Mouse (Mus musculus): ENCODE measurements around the gene Smyd3. TPM values are rescaled to one million over a fixed set of nuclear protein-coding genes. Genes with fewer than 3 reads are reported as not detected.
A peak's percentile ranks its signal among the peaks of the same experiment; 100 is the strongest.

Gene Smyd3
- polyA plus RNA-seq, 1 experiment from 2014 or later = 24.0 TPM

DNA sequence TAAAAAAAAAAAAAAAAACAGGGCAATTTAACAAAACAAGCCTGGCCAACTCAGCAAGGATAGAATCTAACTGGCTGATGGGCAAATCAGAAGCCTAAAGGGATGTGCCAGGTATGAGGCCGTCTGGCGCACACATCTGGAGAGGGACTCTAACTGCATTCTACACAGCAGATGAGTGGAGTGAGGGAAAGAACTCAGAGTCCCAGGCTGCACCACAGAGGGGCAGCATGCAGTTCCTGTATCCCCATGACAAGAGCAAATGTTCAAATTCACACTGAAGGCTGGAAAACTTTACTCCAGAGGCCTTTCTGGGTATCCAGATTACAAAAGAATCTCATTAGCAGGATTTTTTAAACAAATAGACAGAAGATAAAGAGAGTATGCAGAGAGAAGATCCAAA lies 366.6 kb downstream of the Smyd3 start:
- Histone ChIP-seq H3K9ac (replicated peaks; ENCODE audit: low read depth, low read length) (no peak overlapping the region), H3K27ac (ENCODE audit: low read length) (peak overlapping the region; percentile 33; the same call in 1 of the 2 replicates), H3K4me1 (ENCODE audit: control insufficient read depth, insufficient read depth, low read length) (peaks cover 22% of the 10 kb centered on the region; the same call in 1 of the 2 replicates), H3K4me2 (replicated peaks; ENCODE audit: low read depth, low read length) (no peak overlapping the region), H3K36me3 (ENCODE audit: control insufficient read depth, insufficient read depth, low read length) (no peaks in the 10 kb centered on the region), H3K9me3 (ENCODE audit: control insufficient read depth, low read depth, low read length) (no peaks in the 10 kb centered on the region), H3K27me3 (ENCODE audit: control insufficient read depth, insufficient read depth, low read length) (no peaks in the 10 kb centered on the region), H3K4me3 (ENCODE audit: low read depth, low read length) (no peak overlapping the region)
- 74% methylated on average over 2 of the region's 2 CpGs for WGBS
- no peak for ATAC-seq (ENCODE audit: insufficient number of reproducible peaks, insufficient read depth, low FRiP score, low read depth)

DNA sequence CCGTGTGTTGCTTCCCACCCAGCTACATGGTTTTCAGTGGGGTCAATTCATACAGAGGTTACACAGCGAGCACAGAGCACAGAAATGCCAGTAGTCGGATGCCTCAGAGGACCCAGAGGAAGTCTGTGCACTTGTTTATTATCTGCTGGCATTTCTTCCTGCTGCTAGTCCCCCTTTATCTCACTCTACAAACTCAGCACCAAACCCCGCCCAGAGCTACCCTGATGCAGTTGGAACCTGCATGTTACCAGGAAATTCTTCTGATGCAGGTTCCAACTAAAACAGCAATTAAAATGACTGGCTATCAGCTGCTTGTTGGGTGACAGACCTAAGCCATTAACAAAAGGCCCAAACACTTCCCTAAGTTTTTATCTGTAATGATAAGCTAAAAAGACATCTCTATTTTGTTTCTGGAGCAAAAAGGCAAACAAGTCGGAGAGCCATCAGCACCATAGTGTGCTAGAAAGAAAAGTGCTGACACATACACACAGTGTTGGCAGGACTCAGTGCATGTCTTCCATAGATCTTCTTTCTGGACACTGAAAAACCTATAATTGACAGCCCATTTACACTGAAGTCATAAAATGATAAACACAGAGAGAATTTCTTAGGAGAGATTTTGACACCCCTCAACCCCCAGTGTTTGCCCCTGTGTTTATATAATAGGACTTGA lies 368.2 kb downstream of the Smyd3 start:
- no peak overlapping the region for H3K4me3 ChIP-seq (ENCODE audit: low read depth, low read length)
- H3K4me1 ChIP-seq (ENCODE audit: control insufficient read depth, insufficient read depth, low read length) = peaks cover 22% of the 10 kb centered on the region; the same call in 1 of the 2 replicates
- no peaks in the 10 kb centered on the region for H3K36me3 ChIP-seq (ENCODE audit: control insufficient read depth, insufficient read depth, low read length)
- H3K9me3 ChIP-seq (ENCODE audit: control insufficient read depth, low read depth, low read length) = no peaks in the 10 kb centered on the region
- 61% methylated on average over 5 of the region's 5 CpGs for WGBS
- no peak overlapping the region for H3K4me2 ChIP-seq (replicated peaks; ENCODE audit: low read depth, low read length)
- H3K27me3 ChIP-seq (ENCODE audit: control insufficient read depth, insufficient read depth, low read length) = no peaks in the 10 kb centered on the region
- no peak for ATAC-seq (ENCODE audit: insufficient number of reproducible peaks, insufficient read depth, low FRiP score, low read depth)
- H3K9ac ChIP-seq (replicated peaks; ENCODE audit: low read depth, low read length) = no peak overlapping the region
- H3K27ac ChIP-seq (ENCODE audit: low read length) = no peak overlapping the region

DNA sequence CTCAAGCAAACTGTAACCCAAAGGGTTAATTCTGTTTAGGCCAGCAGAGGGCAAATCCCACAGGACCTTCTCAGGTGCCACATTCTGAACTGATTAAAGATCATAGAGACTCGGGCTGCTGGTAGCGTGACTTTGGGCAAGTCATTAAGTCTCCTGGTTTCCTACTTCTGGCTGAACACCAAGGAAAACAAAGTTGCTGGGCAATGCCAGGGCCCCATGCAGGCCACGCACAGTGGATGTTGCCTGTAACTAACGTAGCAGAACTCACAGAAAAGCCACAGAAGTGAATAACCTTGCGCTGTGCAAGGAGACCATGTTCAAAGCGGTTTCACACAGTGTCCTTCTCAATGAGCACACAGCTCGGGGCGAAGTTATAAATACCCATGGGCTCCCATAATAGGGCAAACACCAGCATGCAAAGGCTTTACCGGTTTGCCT lies 371.1 kb downstream of the Smyd3 start:
- Histone ChIP-seq H3K4me2 (replicated peaks; ENCODE audit: low read depth, low read length) (no peak overlapping the region), H3K4me1 (ENCODE audit: control insufficient read depth, insufficient read depth, low read length) (peaks cover 18% of the 10 kb centered on the region)
- WGBS = 46% methylated on average over 9 of the region's 9 CpGs

DNA sequence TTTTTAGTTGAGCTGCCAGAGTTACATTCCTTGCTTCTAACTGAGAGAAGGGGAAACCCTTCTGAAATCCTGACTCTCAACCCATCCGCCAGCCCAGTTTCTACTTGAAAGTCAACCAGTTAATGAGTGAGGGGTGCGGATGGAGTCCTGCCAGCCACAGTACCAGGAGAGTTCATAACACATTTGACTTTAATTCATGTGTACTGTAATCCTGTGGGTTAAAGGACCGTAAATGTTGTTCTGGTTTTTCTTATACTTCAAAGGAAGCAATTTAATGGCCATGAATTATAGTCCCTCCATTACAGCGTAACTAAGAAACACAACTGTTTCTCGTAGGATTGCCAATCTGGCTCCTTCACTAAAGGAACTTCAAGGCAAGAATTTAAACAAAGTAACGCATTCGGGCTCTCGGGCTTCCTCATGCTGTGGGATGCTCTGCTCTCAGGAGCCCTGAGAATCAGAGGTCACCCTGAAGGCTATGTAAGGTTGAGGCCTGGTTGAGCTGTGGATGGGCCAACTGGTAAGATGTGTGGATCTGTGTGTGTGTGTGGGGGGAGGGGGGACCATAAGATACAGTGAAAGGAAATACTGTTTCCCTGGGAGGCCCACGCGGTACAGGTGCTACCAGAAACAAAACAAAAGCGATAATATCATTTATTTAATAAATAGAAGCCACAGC lies 374.5 kb downstream of the Smyd3 start:
- ATAC-seq (ENCODE audit: insufficient number of reproducible peaks, insufficient read depth, low FRiP score, low read depth) = no peak; the same call in 1 of the 2 replicates
- WGBS = 54% methylated on average over 11 of the region's 11 CpGs
- H3K4me1 ChIP-seq (ENCODE audit: control insufficient read depth, insufficient read depth, low read length) = peaks cover 22% of the 10 kb centered on the region
- no peaks in the 10 kb centered on the region for H3K9me3 ChIP-seq (ENCODE audit: control insufficient read depth, low read depth, low read length)
- no peak overlapping the region for H3K4me3 ChIP-seq (ENCODE audit: low read depth, low read length)
- H3K36me3 ChIP-seq (ENCODE audit: control insufficient read depth, insufficient read depth, low read length) = no peaks in the 10 kb centered on the region
- 0 out of 2 replicates have a peak overlapping the region, but pooled peaks have one; percentile 48 for H3K27ac ChIP-seq (ENCODE audit: low read length)
- H3K4me2 ChIP-seq (replicated peaks; ENCODE audit: low read depth, low read length) = no peak overlapping the region
- no peak overlapping the region for H3K9ac ChIP-seq (replicated peaks; ENCODE audit: low read depth, low read length)
- H3K27me3 ChIP-seq (ENCODE audit: control insufficient read depth, insufficient read depth, low read length) = no peaks in the 10 kb centered on the region

More for the DNA sequence above, 371.1 kb downstream of the Smyd3 start:
- Histone ChIP-seq H3K27me3 (ENCODE audit: control insufficient read depth, insufficient read depth, low read length) (no peaks in the 10 kb centered on the region), H3K9ac (replicated peaks; ENCODE audit: low read depth, low read length) (no peak overlapping the region), H3K36me3 (ENCODE audit: control insufficient read depth, insufficient read depth, low read length) (no peaks in the 10 kb centered on the region), H3K4me3 (ENCODE audit: low read depth, low read length) (no peak overlapping the region), H3K27ac (ENCODE audit: low read length) (peak overlapping the region; percentile 56; the same call in 1 of the 2 replicates), H3K9me3 (ENCODE audit: control insufficient read depth, low read depth, low read length) (no peaks in the 10 kb centered on the region)
- no peak for ATAC-seq (ENCODE audit: insufficient number of reproducible peaks, insufficient read depth, low FRiP score, low read depth)

DNA sequence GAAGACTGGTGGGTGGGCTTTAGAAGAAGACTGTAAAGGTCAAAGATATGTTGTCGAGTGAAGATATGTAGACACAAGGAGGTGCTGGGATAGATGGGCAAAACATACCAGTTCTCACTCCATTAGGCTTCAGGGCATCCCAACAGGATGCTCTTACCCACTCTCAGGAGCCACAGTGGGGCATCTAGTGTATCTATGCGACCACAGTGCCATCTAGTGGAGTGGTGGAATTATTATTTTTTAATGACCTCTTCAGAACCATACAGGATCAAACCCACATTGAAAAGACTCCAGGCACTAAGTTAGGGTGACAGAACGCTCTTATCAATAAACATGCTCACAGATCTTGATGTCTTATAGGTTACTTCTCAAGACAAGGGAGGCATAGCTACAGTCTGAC lies 375.7 kb downstream of the Smyd3 start:
- Histone ChIP-seq H3K27me3 (ENCODE audit: control insufficient read depth, insufficient read depth, low read length) (no peaks in the 10 kb centered on the region), H3K9ac (replicated peaks; ENCODE audit: low read depth, low read length) (no peak overlapping the region), H3K4me3 (ENCODE audit: low read depth, low read length) (no peak overlapping the region), H3K9me3 (ENCODE audit: control insufficient read depth, low read depth, low read length) (no peaks in the 10 kb centered on the region), H3K4me1 (ENCODE audit: control insufficient read depth, insufficient read depth, low read length) (peaks cover 19% of the 10 kb centered on the region), H3K36me3 (ENCODE audit: control insufficient read depth, insufficient read depth, low read length) (no peaks in the 10 kb centered on the region), H3K27ac (ENCODE audit: low read length) (no peak overlapping the region), H3K4me2 (replicated peaks; ENCODE audit: low read depth, low read length) (no peak overlapping the region)
- WGBS = 44% methylated on average over 3 of the region's 3 CpGs
- no peak for ATAC-seq (ENCODE audit: insufficient number of reproducible peaks, insufficient read depth, low FRiP score, low read depth)

DNA sequence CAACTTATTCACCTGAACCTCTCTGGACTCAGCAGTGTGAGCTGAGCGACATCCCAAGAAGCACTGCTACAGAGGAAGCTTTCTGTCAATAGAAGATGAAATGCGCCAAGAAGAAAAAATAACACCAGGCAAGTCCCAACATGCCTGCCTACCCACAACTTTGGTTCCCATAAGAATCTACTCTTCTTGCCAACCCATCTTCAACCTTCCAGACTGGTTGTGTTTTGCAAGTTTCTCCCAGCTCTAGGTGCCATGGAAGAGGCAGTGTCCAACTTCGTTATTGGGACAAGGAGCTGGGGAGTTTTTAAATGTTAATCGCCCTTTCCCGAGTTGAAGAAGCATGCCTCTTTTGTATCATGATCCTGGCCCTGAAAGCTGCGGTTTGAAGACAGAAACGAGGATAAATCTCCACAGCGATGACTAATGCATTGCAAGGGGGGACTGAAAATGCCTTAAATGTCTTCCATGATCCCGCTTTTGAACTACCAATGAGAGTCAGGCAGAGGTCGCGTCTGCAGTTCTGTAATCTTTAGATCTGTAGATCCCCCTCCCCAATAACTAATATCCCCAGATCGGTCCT lies 376.7 kb downstream of the Smyd3 start:
- 48% methylated on average over 12 of the region's 12 CpGs for WGBS
- H3K9me3 ChIP-seq (ENCODE audit: control insufficient read depth, low read depth, low read length) = no peaks in the 10 kb centered on the region
- H3K27ac ChIP-seq (ENCODE audit: low read length) = no peak overlapping the region; the same call in 1 of the 2 replicates
- no peak overlapping the region for H3K9ac ChIP-seq (replicated peaks; ENCODE audit: low read depth, low read length)
- no peaks in the 10 kb centered on the region for H3K27me3 ChIP-seq (ENCODE audit: control insufficient read depth, insufficient read depth, low read length)
- H3K4me3 ChIP-seq (ENCODE audit: low read depth, low read length) = no peak overlapping the region
- no peaks in the 10 kb centered on the region for H3K36me3 ChIP-seq (ENCODE audit: control insufficient read depth, insufficient read depth, low read length)
- ATAC-seq (ENCODE audit: insufficient number of reproducible peaks, insufficient read depth, low FRiP score, low read depth) = no peak
- no peak overlapping the region for H3K4me2 ChIP-seq (replicated peaks; ENCODE audit: low read depth, low read length)
- H3K4me1 ChIP-seq (ENCODE audit: control insufficient read depth, insufficient read depth, low read length) = peaks cover 21% of the 10 kb centered on the region

DNA sequence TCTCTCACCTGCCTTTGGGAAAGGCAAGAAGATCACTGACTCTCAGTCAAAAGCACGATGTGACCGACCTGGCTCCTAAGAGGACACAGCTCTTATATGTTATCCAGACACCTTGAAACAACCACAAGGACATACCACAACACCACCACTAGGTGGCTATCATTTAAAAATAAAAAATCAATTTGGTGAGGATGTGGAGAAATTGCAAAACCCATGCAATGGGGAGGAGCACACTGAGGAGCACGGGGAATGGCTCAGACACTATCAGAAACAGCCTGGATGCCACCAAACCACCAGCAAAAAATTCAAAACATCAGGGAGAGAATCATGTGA lies 380.7 kb downstream of the Smyd3 start:
- no peak overlapping the region for H3K4me2 ChIP-seq (replicated peaks; ENCODE audit: low read depth, low read length)
- 61% methylated on average over 3 of the region's 3 CpGs for WGBS
- H3K9me3 ChIP-seq (ENCODE audit: control insufficient read depth, low read depth, low read length) = peaks cover 8% of the 10 kb centered on the region; the same call in 1 of the 2 replicates
- no peaks in the 10 kb centered on the region for H3K27me3 ChIP-seq (ENCODE audit: control insufficient read depth, insufficient read depth, low read length)
- no peak overlapping the region for H3K9ac ChIP-seq (replicated peaks; ENCODE audit: low read depth, low read length)
- H3K27ac ChIP-seq (ENCODE audit: low read length) = peak overlapping the region; percentile 56; the same call in 1 of the 2 replicates
- H3K4me3 ChIP-seq (ENCODE audit: low read depth, low read length) = no peak overlapping the region
- peaks cover 17% of the 10 kb centered on the region for H3K4me1 ChIP-seq (ENCODE audit: control insufficient read depth, insufficient read depth, low read length)
- peak; percentile 7; the same call in 1 of the 2 replicates for ATAC-seq (ENCODE audit: insufficient number of reproducible peaks, insufficient read depth, low FRiP score, low read depth)
- H3K36me3 ChIP-seq (ENCODE audit: control insufficient read depth, insufficient read depth, low read length) = no peaks in the 10 kb centered on the region

DNA sequence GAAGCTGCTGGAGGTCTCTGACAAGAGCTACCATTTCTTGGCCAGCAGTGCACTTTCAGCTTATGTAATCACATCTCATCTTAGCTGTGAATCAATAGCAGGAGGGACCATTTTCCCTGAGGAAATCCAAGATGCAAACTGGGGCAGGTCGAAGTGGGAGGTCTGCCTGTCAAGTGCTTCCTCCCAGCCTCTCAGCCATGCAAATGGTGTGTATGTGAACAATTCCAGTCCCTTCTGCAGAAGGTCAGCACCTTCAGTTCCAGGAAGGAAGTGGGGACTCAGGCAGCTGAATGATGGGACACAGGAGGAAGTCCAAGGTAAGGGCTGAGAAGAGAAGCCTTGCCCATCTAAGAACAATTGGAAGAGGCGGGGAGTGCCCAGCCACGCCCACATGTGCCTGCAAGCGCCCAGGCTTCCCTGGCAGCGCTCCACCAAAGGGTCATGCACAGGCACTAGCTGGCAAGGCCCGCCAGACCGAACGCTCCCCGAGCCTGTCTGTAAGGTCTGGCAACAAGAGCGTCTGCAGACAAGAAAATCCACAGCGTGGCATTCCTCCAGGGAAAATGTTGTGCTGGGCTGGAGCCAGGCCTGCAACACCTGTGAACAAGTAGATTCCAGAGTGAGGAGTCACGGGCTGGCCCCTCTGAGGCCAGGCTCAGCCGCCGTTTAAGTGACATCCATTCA lies 381.2 kb downstream of the Smyd3 start:
- peaks cover 8% of the 10 kb centered on the region; the same call in 1 of the 2 replicates for H3K9me3 ChIP-seq (ENCODE audit: control insufficient read depth, low read depth, low read length)

More for the DNA sequence above, 381.2 kb downstream of the Smyd3 start:
- peak; percentile 69; the same call in 1 of the 2 replicates for ATAC-seq (ENCODE audit: insufficient number of reproducible peaks, insufficient read depth, low FRiP score, low read depth)
- Histone ChIP-seq H3K27me3 (ENCODE audit: control insufficient read depth, insufficient read depth, low read length) (no peaks in the 10 kb centered on the region), H3K9ac (replicated peaks; ENCODE audit: low read depth, low read length) (no peak overlapping the region), H3K36me3 (ENCODE audit: control insufficient read depth, insufficient read depth, low read length) (no peaks in the 10 kb centered on the region), H3K4me3 (ENCODE audit: low read depth, low read length) (no peak overlapping the region), H3K4me1 (ENCODE audit: control insufficient read depth, insufficient read depth, low read length) (peaks cover 17% of the 10 kb centered on the region), H3K27ac (ENCODE audit: low read length) (peak overlapping the region; percentile 56; the same call in 1 of the 2 replicates), H3K4me2 (replicated peaks; ENCODE audit: low read depth, low read length) (peak overlapping the region; percentile 14; the same call in 1 of the 2 replicates)
- 33% methylated on average over 14 of the region's 14 CpGs for WGBS

Data from stomach, embryonic 14.5 days (tissue).